Mouse (Mus musculus) layer of hippocampus, postnatal 14 days (tissue): ENCODE results near the gene Ap5s1. TPM values are rescaled to one million over a fixed set of nuclear protein-coding genes. Genes with fewer than 3 reads are reported as not detected.

Source experiments
- DNase-seq, 2 experiments: peaks; one replicate each; pipeline ENCODE4 v3.0.0; 2021 to 2022; ENCODE audit warnings: low spot score in 2 of 2, mixed read lengths in 1 of 2
- total RNA-seq, 2 experiments: library from RNA; stranded (reverse); gene quantifications; 2 replicates each; pipeline ENCODE4 v1.2.3; 2021

Ap5s1 gene
- total RNA-seq, 2 experiments from 2014 or later: 25.4 to 26.2 TPM

DNA sequence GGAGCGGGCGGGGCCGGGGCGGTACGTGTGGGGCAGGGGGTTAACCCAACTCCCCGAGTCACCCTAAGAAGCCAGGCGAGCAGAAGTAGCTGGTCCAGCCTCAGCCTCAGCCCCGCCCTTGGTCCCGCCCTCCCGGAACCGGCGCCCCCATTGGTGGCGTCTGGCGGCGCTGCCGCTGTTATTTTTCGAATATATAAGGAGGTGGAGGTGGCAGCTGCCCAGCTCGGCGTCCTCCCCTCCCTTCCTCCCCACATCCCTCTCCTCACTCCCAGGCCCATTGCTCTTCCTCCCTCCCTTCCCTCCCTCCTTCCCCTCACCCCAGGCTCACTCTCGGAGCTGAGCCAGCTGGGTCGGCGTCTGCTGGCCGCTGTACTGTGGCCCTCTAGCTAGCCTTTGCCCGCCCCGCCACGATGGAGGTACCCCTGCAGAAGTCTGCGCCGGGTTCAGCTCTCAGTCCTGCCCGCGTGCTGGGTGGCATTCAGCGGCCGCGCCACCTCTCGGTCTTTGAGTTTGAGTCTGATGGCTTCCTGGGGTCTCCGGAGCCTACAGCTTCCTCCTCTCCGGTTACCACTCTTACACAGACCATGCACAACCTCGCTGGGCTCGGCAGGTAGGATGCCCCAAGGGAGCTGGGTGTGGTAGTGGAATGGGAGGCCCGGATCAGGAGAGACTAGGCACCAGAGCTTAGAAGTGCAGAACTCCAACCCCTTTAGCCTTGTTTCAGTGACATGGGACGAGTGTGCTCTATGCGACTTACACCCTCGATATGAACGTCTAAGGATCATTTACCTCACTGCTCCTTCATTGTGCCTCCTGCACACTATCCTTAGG, 19.9 kb upstream of the Ap5s1 start, which contains the start of the genes Cdc25b and Spef1:
Cdc25b (plus strand) TSS at position 179 of the 831 bp plus-strand sequence.
Spef1 (minus strand) TSS at position 512 of the 831 bp plus-strand sequence.
- DNase-seq: peak; percentile 54 to 73

DNA sequence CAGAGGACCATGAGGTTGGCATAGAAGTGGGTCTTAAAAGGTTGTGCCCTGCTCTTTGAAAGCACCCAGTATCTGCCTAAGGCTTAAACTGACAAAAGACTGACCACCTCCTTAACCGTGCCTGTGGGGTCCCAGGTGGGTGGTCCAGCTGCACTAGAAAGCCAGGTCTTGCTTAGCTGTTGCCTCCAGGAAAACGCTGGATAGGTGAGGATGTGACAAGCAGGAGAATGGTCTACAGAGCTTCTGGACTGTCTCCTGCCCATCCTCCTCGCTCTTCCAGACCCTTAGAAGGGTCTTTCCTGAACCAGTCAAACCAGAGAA, 19.3 kb upstream of the Ap5s1 start:
- DNase-seq: no peak

DNA sequence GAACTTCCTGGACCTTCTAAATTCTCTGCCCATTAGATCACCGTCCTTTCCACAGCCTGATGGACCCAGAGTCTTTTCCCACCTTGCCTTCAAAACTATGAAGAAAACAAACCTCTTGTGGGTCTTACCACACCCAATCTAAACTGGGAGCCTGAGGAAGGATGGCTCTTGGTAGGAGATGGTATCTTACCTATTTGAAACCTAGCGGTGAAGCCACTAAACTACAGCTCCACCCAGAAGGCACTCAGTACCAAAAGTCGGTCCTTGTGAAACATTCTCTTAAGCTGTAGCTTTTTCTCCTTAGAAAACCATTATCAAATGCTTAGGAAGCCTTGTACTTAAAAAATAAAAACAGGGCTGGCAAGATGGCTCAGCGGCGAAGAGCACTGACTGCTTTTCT, 18.6 kb upstream of the Ap5s1 start:
- no peak for DNase-seq

DNA sequence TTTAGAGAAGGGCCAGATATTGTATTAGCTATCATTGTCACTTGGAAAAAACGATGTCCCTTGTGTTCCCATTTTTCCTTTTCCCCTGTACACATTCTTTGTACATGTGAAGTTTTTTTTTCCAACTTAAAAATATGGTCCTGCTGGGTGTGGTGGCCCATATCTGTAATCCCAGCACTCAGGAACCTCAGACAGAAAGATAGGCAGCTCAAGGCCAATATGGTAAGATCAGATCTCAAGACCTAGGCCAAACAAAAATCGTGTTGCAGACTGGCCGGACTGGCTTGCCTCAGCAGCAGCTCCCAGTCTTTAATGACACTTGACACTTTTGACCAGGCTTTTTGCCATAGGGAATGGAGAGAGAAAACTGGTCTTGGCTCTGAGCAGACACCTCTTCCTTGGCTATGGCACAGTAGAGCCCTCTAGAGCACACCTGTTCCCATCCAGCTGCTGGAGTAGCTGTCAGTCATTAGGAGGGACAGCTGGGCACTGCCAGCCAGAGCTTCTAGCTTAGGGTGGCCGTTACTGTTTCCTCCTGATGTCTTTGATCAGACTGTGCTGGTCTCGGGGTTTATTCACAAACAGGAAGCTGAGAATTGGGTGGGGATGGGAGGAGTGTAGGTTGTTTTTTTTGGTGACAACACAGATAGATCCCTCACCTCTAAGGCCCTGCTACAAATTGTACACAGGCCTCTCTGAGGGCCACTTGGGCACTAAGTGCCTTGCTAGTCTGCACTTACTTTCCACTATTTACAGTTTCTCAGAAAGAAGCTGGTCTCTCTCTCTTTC, 17.2 kb upstream of the Ap5s1 start:
- DNase-seq: no peak

DNA sequence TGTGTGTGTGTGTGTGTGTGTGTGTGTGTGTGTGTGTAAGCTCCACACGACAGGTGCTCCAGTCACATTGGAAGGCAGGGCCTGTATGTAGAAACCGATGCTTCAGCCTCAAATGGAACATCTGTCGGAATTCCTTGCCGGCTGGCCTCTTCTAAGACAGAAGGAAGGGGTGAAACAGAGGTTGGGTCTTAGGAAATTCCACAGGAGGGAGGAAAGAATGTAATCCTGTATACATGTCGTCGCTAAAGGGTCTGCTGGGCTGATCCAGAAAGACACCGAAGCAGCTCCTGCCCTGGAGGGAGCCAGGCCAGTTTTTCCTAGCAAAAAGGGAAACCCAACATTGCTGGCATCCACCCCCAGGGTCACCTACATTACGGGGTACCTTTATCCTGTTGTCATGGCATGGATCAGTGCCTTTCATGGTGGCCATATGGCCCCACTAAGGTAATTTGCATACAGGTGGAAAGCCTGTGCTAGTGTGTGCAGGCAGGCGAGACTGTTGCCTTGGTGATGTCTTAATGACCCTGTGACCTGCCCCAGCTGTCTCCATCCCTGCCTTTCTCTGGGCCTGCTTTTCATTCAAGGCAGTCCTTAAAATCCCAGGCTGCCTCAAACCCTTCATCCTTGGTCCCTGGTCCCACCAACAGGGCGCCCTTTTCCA, 16.4 kb upstream of the Ap5s1 start:
- no peak for DNase-seq

DNA sequence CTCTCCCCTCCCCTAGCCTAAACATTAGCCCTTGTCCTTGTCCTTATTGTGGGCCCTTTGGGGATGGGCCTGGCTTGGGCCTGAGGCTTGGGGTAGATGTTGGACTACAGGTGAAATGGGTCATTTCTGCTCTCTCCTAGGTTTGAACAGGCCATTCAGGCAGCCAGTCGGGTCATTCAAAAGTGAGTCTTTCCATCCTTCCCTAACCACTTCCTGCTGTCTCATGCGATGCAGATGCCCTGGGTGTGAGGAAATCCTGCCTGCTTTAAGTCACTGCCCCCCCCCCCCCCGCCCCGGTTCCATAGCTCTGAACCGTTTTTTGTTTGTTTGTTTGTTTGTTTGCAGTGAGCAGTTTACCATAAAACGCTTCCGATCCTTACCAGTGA, 15.9 kb upstream of the Ap5s1 start:
- DNase-seq: no peak

DNA sequence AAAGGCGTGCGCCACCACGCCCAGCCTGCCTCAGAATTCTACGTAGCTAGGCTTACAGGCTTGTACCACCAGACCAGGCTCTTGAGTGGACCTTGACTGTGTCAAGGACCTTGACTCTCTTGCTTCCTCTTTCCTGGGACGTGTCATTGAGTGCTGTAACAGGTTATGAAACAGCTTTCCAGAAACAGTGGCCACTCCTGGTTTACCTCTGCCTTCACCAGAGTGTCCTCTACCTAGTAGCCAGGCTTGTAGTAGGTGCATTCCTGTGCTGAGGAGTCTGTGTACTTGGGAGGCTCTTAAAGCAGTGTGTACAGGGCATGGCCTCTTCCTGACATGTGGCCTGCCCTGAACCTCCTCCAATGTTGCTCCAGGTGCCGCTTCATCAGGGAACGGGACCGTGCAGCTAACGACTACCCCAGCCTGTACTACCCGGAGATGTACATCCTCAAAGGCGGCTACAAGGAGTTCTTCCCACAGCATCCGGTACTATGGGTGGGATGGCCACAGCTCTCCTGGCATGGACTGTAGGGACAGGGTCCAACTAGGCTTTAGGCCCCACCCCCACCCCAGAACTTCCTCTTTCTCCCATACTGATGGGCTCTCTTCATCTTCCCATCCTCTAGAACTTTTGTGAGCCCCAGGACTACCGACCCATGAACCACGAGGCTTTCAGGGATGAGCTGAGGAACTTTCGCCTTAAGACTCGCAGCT, 10.1 kb upstream of the Ap5s1 start:
- no peak for DNase-seq

DNA sequence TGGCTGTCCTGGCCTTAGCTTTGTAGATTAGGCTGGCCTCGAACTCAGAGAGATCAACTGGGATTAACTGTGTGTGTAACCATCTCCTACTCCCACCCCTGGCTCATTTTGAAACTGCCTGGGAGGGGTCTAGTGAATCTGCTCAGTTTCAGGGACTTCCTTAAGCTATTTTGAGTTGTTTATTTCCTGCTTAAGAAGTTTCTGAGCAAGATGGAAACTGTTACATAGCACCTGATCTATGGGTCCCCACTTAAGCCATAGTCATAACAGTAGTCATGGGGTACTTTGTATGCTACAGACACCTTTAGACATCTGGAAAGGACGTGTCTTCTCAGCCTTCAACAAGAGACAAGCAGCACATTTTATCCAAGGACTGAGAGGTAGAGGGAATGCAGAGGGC, 6.2 kb upstream of the Ap5s1 start:
- DNase-seq: no peak

DNA sequence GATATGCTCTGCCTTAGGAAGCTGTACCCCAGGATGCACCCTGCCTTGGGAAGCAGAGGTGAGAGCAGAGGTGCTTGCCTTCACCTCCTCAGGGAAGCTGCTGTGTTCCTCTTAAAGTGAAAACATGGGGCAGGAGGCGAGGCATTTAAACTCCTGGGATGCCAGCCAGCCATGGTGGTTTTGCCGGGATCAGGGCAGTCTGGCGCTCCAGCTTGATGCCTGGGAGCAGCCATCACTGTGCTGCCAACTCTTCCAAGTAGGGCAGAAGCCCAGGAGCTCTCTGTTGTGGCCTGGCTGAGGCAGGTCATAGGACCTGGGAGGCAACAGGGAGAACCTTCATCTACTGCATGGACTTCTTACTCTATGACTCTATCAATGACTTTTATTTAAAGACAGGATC, 5.6 kb upstream of the Ap5s1 start:
- no peak for DNase-seq

DNA sequence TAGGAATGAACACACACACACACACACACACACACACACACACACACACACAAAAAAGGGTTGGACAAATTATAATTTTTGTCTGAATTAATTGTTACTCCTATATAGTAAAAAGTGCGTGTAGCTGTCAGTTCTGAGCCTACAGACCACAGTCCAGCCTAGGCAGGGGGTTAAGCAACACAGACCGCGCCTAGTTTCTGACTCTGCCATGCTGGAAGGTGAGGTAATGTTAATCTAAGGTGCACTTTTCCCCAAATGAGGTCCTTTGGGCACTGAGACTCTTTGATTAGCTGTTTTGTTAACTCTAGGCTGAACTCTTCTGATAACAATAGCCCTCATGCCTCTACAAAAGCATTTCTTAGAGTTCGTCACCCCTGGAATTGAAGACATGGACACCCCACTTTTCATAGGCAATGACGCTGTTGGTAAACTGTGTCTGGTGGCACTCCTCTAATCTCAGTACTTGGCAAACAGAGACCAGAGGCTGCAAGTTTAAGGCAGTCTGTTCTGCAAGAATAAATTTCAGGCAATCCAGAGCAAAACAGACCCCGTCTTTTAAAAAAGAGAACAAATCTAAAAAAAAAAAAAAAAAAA, 3.0 kb upstream of the Ap5s1 start:
- DNase-seq: no peak

DNA sequence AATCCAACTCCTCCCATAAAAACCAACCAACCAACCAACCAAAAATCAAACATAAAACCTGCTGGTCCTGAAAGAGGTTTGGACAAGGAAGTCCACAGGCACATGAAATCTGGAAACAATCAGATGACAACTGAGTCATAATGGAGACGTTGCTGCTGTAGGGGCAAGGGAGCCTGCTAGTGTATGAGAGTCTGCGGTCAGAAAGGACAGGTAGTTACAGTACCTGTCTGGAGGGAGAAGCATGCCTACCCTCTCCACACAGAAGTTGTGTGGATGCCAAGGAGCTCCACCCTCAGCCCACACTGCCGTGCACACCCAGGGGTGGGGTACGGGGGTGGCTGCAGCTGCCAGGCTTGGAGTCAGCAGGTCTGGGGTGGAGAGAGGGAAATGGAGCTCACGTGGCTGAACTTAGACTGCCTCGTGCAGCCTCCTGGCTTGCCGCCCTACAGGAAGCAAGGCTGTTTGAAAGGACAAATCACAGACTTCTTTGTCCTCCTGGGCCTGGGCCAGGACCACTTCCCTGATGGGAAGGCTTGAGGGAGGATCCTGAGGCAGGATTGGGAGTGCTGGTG, 2.4 kb upstream of the Ap5s1 start:
- peak; percentile 82 to 83 for DNase-seq

DNA sequence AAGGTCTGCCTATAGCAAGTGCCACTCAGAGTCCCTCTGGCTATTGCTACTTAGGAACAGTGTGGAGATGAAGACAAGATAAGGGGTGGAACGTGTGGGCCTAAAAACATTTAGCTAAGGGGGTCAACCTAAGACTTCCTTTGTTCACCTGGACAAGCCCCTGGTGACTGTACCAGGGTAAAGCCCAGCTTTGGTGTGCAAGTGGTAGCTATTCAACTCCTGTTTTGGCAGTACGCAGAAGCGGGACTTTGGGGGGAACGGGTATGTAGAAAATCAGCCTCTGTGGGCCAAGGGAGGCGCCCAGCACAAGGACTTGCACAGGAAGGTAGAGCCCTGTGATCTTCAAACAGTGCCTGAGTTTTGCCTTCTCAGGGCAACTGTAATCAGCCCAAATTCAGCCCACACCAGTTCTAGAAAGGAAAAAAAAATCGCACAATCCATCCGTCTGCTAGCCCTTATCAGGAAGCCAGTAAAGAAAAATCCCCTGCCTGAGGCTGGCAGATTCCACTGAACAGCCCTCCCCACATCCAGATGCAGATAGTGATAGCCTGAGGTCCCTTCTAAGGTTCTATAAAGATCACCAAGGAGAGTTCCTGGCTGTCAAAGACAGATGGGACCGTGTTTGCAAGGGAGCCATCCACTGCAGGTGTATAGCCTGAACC, 1.2 kb upstream of the Ap5s1 start:
- DNase-seq: no peak

DNA sequence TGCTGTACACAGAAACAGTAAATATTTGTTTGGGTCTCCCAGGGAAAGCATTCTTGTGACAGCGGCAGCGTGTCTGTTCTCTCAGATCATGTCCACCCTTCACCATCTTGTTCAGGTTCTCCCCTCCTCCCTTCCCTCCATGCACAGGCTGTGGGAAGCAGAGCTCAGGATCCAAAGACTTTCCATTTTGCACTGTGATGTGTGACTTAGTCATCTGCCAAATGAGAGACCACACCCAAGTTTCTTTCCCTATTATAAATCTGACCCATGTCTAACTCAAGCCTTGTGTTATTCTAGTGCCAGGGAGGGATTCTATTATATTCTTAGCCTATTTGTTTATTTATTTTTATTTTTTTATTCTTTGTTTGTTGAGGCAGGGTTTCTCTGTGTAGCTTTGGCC, 1.5 kb downstream of the Ap5s1 start:
- no peak for DNase-seq

DNA sequence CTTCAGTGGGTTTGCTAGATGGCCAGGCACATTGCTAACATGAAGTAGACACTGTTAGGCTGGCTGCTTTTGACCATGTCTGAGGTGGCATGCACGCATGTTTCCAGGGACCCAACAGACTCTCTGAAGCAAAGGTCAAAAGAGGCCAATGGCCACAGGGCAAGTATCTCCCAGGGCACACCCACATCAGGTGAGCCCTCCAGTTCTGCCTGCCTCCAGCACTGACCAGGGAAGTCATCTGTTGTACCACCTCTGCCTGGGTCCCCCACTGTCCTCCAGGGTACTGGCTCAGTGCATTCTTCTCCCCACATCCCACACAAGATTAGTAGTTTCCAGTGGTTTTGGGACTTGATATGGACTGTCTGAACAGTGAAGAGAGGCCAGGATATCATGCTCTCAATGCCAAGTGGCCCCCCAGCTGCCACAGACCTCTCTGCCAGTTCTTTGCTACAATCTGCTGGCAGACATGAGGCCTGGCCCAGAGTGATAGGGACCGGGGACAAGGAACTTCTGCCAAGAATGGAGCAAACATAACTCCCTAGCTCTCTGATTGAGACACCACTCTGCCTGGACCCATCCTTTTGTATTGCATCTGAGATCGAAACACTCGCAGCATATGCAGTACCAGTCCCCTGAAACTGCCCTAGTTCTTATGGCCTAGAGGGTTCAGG, 2.4 kb downstream of the Ap5s1 start:
- peak in 1 of 2 experiments; percentile 33 for DNase-seq

DNA sequence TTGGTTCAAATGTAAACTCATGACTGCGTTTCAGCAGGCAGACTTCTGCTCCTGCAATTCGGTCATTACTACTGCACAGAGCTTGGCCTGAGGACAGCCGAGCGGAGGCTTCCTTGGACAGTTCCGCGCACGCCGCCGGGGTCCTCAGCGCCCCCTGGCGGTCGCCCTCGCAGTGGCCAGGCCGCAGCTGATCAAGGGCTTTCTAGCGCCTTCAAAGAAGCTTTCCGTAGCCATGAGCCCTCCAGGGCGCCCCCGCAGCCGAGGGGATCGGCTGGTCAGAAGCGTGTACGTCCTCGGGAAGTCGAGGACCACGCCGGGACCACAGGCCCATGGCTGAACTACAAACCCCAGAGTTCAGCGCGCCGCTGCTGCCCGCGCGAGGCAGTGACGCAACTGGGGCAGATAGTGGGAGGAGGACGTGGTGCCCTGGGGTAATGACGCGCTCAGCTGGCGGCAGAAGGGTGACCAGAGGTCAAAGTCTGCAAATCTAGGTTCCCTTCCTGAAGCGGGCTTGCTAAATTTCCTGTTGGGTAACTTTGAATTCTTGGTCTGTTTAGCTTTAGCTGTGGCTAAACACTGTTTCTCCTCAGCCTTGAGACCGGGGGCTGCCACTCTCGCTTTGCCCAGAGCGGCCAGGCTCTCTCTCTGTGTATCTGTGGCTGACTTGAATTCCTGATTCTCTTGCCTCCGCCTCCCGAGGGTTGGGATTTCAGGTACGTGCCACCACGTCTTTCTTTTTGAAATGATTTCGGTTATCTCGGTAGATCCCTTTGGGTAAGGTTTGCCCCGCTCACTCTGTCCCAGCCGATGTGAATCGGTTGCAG, 3.3 kb downstream of the Ap5s1 start:
- peak; percentile 96 to 98 for DNase-seq

DNA sequence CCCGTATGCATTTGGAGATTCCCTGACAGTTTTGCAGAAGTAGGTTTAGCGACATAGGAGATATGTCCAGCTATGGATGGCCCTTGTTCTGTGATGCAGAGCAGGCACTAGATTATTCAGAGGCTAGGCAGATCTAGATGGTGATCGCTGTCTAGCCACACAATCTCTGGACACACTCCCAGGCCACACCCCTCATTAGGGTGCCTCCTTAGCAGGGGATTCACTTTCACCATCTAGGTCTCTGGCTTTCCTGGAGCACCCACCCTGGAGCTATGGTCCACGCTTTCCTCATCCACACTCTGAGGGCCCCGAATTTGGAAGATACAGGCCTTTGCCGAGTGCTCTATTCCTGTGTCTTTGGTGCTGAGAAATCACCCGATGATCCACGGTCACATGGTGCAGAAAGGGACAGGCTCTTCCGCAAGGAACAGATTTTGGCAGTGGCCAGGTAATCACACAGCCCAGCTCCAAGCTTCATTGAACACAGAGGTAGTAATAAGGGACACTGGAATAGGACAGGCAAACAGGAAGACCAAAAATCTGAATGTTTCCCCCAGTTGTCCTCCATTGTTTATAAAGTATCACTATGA, 4.2 kb downstream of the Ap5s1 start:
- peak in 1 of 2 experiments; percentile 28 for DNase-seq

DNA sequence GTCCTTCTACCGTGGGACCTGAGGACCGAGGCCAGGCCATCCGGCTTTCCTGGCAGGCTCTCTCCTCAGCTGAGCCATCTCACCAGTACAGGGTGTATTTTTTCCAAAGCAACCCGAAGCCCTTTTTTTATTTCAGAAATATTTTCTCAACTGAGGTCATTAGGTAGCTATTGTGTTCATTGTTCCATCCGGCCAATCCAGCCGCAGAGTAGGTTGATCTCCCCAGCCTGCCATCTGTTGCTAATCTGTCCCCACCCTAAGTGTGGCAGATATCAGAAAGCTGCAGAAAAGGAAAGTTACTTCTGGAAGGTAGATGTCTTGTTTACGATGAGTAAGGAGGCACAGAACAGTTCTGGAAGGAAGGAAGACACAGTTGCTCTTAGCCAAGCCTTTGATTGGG, 6.9 kb downstream of the Ap5s1 start:
- no peak for DNase-seq
